Mouse (Mus musculus) WW6 (cell line): Measurements from ENCODE around the gene Trim63.

Experiments
- DNase-seq: peaks from one replicate; pipeline ENCODE4 v3.0.0-alpha.2; 2013; ENCODE audit warnings: low read depth, low spot score

Trim63 gene

GRCm38 (mm10) chr4:134298626-134299497 lies 16.1 kb upstream of the Trim63 start:
- no peak for DNase-seq

DNA sequence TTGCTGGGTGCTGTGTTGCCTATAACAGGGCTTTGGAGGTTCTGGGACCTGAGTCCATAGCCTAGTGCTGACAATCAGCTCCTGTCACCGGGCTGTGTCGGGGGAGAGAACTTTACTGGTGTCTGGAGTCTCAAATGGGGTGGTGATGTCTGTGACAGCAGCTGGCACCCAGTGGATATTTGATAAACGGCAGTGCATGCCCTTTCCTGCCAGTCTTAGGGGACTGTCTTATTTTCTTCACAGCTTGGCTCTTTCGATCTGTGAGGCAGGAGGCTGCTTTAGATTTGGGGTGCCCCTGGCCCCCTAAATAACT lies 15.5 kb upstream of the Trim63 start:
- DNase-seq, result no peak

- DNase-seq, result no peak
These were observed 14.6 kb upstream of the Trim63 start for GRCm38 (mm10) chr4:134300316-134300715.

GRCm38 (mm10) chr4:134302084-134302483 lies 12.8 kb upstream of the Trim63 start:
- no peak for DNase-seq

- no peak for DNase-seq
These were observed 8.0 kb upstream of the Trim63 start for GRCm38 (mm10) chr4:134306963-134307362.

GRCm38 (mm10) chr4:134307367-134308072 lies 7.4 kb upstream of the Trim63 start:
- DNase-seq, result no peak

DNA sequence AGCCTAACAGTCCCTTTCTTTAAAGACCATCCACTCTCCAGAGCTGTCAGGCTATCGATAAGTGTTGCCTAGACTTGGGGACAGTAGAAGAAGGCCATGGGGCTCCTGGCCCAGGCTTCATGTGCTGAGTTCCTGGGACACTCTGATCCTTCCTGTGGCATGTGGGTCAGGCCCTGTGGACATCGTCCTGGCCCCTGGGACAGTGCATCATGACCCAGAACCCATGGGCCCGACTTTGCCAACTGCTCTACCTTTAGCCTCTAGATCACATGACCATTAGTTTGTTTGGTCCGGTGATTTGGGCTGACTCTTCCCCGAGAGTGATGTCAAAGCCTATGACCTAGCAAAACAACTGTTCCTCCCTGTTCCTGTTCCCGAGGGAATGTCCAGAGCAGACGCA lies 4.8 kb upstream of the Trim63 start:
- no peak for DNase-seq

- DNase-seq, result no peak
These were observed 4.3 kb upstream of the Trim63 start for GRCm38 (mm10) chr4:134310656-134311055.

GRCm38 (mm10) chr4:134311784-134312183 lies 3.1 kb upstream of the Trim63 start:
- DNase-seq, result no peak

DNA sequence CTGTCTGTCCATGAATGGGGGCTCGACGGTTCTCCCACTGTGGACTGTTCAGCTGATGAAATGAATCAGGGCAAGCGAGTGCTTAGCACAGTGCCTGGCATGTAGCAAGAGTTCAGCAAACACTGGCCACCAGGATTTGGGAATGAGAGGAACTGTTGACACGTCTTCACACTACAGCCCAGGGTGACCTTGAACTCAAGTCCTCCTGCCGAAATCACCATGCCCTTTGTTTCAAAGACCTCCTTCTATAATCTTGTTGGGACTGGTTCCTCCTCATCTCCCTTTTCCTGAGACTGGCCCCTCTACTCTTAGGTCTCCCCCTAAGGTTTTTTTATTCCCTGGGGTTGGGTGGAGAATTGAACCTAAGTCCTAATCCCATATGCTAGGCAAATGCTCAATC lies 2.6 kb upstream of the Trim63 start:
- no peak for DNase-seq

DNA sequence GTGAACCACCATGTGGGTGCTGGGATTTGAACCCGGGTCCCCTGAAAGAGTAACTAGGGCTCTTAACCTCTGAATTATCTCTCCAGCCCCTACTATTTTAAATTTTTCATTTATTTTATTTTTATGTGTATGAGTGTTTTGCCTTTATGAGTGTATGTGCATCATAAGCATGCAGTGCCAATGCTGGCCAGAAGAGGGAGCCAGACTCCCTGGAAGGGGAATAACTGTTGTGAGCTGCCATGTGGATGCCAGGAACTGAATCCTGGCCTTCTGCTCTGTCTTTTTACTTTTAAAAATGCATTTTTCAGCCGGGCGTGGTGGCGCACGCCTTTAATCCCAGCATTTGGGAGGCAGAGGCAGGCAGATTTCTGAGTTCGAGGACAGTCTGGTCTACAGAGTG lies 2.0 kb upstream of the Trim63 start:
- DNase-seq, result no peak

DNA sequence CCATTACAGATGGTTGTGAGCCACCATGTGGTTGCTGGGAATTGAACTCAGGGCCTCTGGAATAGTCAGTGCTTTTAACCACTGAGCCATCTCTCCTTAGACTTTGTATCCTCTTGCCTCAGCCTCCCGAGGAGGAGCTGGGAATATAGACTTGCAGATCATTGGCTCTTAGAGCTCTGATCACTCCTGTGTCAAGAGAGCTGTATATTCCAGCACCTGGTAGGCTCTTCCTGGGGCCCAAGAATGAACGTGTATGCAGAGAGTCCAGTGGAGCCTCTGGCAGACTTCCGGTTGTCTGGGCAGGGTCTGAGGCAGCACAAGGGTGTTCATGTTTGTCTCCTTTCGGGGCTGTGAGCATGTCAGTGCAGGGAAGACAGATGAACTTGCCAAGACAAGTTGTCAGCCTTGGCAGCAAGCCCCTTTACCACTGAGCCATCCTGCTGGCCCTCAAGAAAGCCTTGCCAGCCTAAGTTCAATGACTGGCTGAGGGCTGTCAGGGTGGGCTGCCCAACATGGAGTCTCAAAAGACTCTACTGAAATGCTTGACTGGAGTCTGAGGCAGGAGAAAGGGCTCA lies 752 bp upstream of the Trim63 start:
- DNase-seq, result no peak

DNA sequence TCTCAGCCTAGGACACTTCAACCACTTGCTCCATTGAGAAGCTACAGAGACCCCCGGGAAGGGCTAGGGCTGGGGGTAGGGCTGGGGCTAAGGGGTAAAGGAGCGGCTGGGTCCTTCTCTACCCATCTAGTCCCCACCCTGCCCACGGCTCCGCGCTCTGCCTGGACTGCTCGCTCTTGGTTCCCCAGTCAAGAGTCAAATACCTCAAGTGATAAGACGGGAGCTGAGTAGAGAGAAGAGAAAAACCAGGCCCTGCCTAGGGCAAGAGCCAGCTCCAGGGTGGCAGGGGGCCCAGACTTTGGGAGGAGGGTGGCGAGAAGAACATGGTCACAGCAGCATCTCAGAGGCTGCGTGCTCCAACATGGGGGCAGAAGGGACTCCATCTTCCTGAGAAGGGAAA lies 550 bp downstream of the Trim63 start:
- DNase-seq, result no peak

- DNase-seq, result peak; percentile 52
These were observed 1.5 kb downstream of the Trim63 start for GRCm38 (mm10) chr4:134316390-134316789.

DNA sequence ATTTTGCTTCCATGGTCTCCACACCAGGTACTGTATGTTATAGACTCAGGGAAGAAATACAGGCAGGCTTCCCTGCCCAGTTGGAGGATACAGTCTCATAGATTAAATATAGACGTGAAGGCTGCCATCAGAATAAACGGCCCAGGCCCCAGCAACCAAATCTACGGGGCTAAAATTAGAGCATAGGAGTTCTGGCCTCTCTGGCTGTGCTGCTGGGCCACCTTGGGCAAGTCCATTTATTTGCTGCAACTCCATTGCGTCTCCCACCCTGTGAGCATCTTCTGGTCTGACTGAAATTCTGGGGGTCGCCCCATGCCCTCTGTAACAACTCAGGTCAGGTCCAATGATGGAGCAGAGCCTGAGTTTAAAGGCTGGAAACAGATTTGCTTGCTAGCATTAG lies 4.2 kb downstream of the Trim63 start:
- no peak for DNase-seq

DNA sequence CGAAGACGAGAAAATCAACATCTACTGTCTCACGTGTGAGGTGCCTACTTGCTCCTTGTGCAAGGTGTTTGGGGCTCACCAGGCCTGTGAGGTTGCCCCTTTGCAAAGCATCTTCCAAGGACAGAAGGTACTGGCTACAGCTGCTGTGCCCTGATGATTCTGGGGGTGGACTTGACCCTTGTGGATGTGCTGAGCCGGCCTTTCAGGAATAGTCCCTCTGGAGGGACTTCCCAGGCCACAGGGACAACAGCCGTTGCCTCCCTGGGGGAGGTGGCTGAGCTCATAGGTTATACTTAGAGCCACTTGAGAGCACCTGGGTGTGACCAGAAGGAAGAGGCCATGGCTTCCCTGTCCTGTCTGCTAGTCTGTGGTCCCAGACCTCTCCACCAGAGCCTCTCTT lies 4.8 kb downstream of the Trim63 start:
- no peak for DNase-seq

- no peak for DNase-seq
These were observed 6.6 kb downstream of the Trim63 start for GRCm38 (mm10) chr4:134321524-134321923.

DNA sequence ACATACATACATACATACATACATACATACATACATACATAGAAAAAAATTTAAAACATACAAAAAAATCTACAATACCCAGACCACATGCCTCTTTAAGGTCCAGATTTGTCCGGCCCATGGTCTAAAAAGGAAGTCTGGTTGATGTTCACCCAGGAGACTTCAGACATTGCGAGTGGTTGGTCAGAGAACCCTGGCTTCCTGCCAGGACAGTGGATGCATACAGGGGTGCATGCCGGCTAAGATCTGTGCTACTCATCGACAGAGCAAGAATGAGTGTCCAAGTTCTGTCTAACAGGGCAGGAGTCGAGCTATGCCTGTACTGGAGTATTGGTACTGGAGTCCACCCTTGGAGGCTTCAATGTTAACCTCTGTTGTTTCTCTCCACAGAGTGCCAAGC lies 9.7 kb downstream of the Trim63 start:
- no peak for DNase-seq

GRCm38 (mm10) chr4:134326859-134327530 lies 12.1 kb downstream of the Trim63 start:
- no peak for DNase-seq

DNA sequence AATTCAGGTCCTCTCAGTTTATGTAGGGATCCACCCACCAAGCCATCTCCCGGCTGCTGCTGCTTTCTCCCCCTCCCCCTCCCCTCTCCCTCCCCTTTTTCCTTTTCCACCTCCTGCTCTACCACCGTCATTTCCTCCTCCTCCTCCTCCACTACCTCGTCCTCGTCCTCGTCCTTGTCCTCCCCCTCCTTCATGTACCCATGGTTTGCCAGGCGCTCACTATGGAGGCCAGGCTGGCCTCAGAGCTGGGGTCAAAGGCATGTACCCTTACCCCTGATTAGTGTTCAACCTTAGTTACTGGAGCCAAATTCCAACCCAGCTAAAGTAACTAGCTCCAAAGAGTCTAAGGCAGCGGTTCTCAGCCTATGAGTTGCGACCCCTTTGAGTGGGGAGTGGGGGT lies 13.2 kb downstream of the Trim63 start:
- DNase-seq, result no peak

DNA sequence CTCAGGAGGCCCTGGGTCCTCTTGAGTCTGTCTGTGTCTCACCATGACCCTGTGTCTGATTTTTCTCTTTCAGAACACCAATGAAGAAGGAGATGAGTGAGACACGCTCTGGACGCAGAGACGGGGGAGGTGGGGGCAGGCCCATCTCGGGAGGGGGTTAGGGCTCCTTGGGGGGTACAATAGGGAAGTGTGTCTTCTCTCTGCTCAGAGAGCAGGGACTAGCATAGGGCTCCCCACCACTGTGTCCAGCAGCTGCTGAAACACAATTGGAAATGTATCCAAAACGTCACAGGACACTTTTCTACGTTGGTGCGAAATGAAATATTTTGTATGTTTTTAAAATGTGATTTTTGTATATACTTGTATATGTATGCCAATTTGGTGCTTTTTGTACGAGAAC lies 13.9 kb downstream of the Trim63 start:
- DNase-seq, result no peak

DNA sequence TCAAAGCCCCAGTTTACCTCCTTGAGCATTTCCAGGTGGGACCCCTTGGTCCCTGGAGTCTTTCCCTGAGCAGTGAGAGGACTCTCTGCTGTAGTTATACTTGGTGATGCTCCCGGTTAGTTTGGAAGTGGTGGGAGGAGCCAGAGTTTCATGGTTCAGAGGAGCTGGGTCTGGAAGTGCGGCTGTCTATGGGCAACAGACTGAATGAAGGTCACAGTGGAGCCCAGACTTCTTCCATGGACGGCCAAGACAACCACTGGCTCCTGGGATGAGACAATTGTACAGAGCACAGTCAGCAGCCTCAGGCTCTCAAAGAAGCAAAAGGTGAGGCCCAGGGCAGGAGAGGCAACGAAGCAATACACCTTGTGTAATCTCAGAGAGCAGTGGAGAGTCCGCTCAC lies 15.4 kb downstream of the Trim63 start:
- DNase-seq, result no peak
